Mouse (Mus musculus): ENCODE results near the gene Il1r1. TPM values are rescaled to one million over a fixed set of nuclear protein-coding genes. Genes with fewer than 3 reads are reported as not detected.

The Il1r1 gene
- 0.22 TPM in 1 of 4 replicates, not detected in the others for total RNA-seq (2023)

DNA sequence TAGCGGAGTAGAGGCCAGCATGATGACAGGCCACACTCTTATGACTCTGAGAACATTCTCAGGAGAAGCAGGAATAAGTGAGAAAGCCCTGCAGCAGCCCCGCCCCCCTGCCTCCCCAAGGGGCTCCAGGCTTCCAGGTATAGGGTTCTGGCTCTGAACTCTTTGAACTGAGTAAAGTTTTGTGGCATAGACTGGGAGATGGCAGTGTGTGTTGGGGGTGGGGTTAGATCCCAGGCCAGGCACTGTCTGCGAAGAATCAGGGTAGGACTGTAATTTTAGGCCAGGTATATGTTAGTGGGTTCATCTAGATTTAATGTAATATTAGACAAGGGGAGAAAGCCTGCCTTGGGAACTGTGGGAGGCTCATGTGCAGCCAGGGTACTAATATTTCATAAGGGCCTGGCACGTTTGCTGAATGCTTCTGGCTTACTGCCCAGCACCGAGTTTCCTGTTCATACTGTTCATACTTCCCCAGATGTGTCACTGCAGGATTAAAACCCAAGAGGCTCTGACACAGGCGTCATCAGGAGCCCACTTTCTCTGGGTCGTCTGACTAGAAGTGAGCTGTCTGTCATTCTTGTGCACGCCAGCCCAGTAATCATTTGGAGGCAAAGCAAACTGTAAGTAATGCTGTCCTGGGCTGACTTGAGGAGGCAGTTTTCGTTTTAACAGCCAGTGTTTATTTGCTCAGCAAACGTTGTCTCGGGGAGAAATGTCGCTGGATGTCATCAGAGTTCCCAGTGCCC lies at the start of gene Il1r1:
Gene Il1r1 (plus strand): TSS at position 542 of the 746 bp plus-strand sequence.

DNA sequence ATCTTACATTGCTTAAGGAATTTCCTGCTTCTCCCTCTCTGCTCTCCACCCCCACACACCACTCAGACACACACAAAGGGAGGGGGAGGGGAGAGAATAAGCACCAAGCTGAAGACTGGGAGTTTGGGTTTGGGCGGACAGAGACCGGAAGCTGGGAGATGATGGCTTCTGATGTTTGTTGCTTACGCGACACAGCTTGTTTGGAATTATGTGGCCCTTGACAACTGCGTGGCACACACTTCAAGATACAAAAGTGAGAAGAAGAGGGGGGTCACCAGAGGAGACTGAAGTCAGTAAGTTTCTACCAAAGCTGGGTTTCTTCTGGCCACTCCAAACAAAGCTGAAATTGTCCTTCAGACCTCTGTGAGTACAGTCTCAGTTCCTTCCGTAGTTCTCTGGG lies 99.6 kb downstream of the Il1r1 start, which contains the start of gene Il1rl2:
Gene Il1rl2 (plus strand): TSS at position 154 of the 400 bp plus-strand sequence.

Other genes with a start within 250 kb of the Il1r1 start
- gene Il1r2, start 151.0 kb upstream of the Il1r1 start, total RNA-seq (2023), result 17.3 to 32.8 TPM (median 21.9 TPM) in 4 replicates
- 0.33 to 1.0 TPM (median 0.51 TPM) in 4 replicates for gene Il1rl2, start 99.5 kb downstream of the Il1r1 start, total RNA-seq (2023)
- not detected in 4 replicates for gene Il1rl1, start 204.5 kb downstream of the Il1r1 start, total RNA-seq (2023)
- gene Il18r1, start 240.5 kb downstream of the Il1r1 start, total RNA-seq (2023), result 0.86 to 1.4 TPM (median 1.2 TPM) in 4 replicates